Mouse (Mus musculus) liver, embryonic 14.5 days (tissue): Measurements from ENCODE around the gene Cntd1. TPM values are rescaled to one million over a fixed set of nuclear protein-coding genes. Genes with fewer than 3 reads are reported as not detected.
"Not testable (repeated sequence)": the region's sequence is repeated elsewhere in the genome, so short reads cannot be mapped to it uniquely, and the experiment has no call there.

Source experiments
- ATAC-seq: fragments of 200-750 bp; cut with Nextera tagmentation; 2 replicates; pipeline ENCODE4 v1.8.0; 2017; ENCODE audit warnings: moderate number of reproducible peaks, mild to moderate bottlenecking, moderate library complexity; ENCODE audit not compliant: insufficient read depth
- DNase-seq, 3 experiments: peaks; one replicate each; pipeline ENCODE4 v3.0.0-alpha.2; 2012 to 2013; ENCODE audit warnings: low read depth in 3 of 3, low spot score in 3 of 3
- H3K27ac ChIP-seq: fragments of 300-500 bp; sonication (generic); 2 replicates; pipeline ENCODE4 v1.5.1; 2014; ENCODE audit warnings: moderate library complexity, mild to moderate bottlenecking, control low read depth, inconsistent platforms
- H3K27me3 ChIP-seq: fragments of 300-500 bp; sonication (generic); 2 replicates; pipeline ENCODE4 v1.6.1; 2014; ENCODE audit warnings: mild to moderate bottlenecking, low read length, moderate library complexity; ENCODE audit not compliant: control insufficient read depth, insufficient read depth
- H3K36me3 ChIP-seq: fragments of 300-500 bp; sonication (generic); replicated peaks from 2 replicates; pipeline ENCODE4 v1.6.1; 2014; ENCODE audit warnings: low read depth; ENCODE audit not compliant: control insufficient read depth, insufficient read depth
- H3K4me1 ChIP-seq, 2 experiments: fragments of 200-500 bp in 1 of 2; fragments of 300-500 bp in 1 of 2; sonication (generic) in 1 of 2; replicated peaks; 2 replicates each; pipeline ENCODE4 v1.6.1; 2012 to 2014; ENCODE audit warnings: antibody characterized with exemption in 1 of 2, inconsistent platforms in 1 of 2, low read length in 1 of 2; ENCODE audit not compliant: control insufficient read depth in 2 of 2, insufficient read depth in 2 of 2
- H3K4me2 ChIP-seq: fragments of 300-500 bp; sonication (generic); 2 replicates; pipeline ENCODE4 v1.6.1; 2014; ENCODE audit warnings: low read depth, mild to moderate bottlenecking, control low read depth, moderate library complexity
- H3K4me3 ChIP-seq, 2 experiments: fragments of 200-500 bp in 1 of 2; fragments of 300-500 bp in 1 of 2; sonication (generic) in 1 of 2; 2 replicates each; pipeline ENCODE4 v1.5.1; 2012 to 2014; ENCODE audit warnings: low read depth in 2 of 2, low read length in 2 of 2, mild to moderate bottlenecking in 2 of 2, control low read depth in 1 of 2, inconsistent platforms in 1 of 2, moderate library complexity in 1 of 2; ENCODE audit not compliant: insufficient read depth in 1 of 2
- H3K9ac ChIP-seq: fragments of 300-500 bp; sonication (generic); replicated peaks from 2 replicates; pipeline ENCODE4 v1.6.1; 2014; ENCODE audit warnings: mild to moderate bottlenecking, control low read depth, moderate library complexity
- H3K9me3 ChIP-seq: fragments of 300-500 bp; sonication (generic); 2 replicates; pipeline ENCODE4 v1.6.1; 2016; ENCODE audit warnings: low read length, mixed read lengths; ENCODE audit not compliant: control insufficient read depth
- CTCF ChIP-seq: IDR thresholded peaks from 2 replicates; pipeline ENCODE4 v1.5.1; 2016; ENCODE audit warnings: antibody characterized with exemption, low read depth, control low read depth
- EP300 ChIP-seq: IDR thresholded peaks from 2 replicates; pipeline ENCODE4 v1.6.1; 2016; ENCODE audit warnings: antibody characterized with exemption, low read depth
- WGBS: fragments of 180-500 bp; shearing (Covaris S2); extraction: QIAGEN DNeasy Blood & Tissue Kit; methylation state at CpG from one replicate; pipeline ENCODE4 v1.1.7; 2014; ENCODE audit not compliant: insufficient replicate concordance; 5-methylcytosine and 5-hydroxymethylcytosine counted together
- polyA plus RNA-seq, 2 experiments: library from polyadenylated mRNA; depleted of rRNA in 1 of 2; stranded (reverse) in 1 of 2; unstranded in 1 of 2; fragments of >200 nt; fragmentation: Nextera tagmentation in 1 of 2; extraction: Ambion mirVana in 1 of 2; gene quantifications; 2 replicates each; pipeline versions ENCODE4 v1.2.1 to v1.2.3; 2012 to 2014

Gene Cntd1
- polyA plus RNA-seq, 2 experiments = 0.68 to 0.72 TPM

DNA sequence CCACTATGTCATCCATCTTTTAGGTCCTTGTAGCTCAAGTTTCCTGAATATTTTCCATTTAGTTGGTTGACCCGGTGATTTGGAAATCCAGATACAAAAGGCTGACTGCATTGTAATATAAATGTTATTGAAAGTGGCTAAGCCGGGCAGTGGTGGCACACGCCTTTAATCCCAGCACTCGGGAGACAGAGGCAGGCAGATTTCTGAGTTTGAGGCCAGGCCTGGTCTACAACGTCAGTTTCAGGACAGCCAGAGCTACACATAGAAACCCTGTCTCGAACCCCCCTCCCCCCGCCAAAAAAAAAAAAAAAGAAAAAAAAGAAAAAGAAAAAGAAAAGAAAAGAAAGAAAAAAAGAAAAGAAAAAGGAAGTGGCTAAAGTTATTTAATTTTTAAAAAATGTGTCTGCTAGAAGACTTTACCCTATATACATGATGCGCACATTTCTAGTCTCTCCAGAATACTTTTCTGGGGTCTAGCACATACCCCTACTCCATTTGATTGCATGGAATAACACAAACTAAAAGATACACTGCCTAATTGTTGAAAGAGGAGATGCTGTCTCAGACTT is 36.4 kb downstream of the Cntd1 start:
- Histone ChIP-seq H3K9me3 (no peaks in the 10 kb centered on the region), H3K27me3 (no peaks in the 10 kb centered on the region), H3K27ac (peak overlapping the region; percentile 99), H3K4me2 (peak overlapping the region; percentile 97), H3K36me3 (peaks cover 28% of the 10 kb centered on the region), H3K4me1 (peaks cover 23 to 27% of the 10 kb centered on the region in 2 experiments), H3K4me3 (peak overlapping the region in 1 of 2 experiments; percentile 80; a peak in 3 of 4 replicates), H3K9ac (peak overlapping the region; percentile 88)
- TF ChIP-seq EP300 = no peak
- TF ChIP-seq CTCF = no peak
- ATAC-seq (no peak), DNase-seq (no peak)
- 53% methylated on average over 8 of the region's 8 CpGs for WGBS

DNA sequence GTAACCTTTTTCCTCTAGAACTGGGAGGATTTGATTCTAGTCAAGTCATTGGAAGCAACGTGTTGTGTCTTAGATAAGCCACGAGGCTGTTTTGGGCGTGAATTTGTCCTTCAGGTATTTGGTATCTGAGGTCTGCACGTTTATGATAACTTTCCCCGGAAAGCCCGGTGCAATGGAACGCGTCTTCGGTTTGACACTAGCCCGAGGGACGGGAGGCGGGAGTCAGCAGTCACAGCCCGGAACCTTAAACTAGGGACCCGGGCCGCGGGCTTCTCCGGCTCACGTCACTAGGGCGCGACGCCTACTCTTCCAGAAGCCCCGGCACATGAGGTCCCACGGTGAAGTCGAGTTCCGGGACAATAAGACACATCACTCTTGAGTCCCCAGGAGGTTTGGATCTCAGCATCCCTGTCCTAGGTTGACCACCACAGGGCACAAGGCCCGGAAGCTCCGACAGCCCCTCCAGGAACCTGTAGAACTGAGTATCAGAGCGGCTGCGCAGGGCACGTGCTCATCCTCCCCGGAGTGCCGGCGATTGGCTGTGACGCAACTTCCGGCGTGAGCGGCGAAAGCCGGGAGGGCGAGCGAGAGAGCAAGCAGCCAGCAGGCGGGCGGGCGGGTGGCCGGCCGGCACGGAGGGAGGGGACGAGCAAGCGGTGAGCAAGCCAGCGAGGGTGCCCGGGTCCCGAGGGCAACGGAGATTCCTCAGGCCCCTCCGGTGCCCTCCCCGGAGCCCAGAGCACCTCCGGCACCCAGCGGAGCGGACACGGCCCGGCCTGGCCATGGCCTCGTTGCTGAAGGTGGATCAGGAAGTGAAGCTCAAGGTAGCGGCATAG is 37.1 kb downstream of the Cntd1 start, which contains the start of gene Psme3:
Psme3 (plus strand) TSS at position 549 of the 836 bp plus-strand sequence.
- H3K4me3 ChIP-seq = peak within 1 kb of the TSS; percentile 78 to 80
- H3K9ac ChIP-seq = peak within 1 kb of the TSS; percentile 88
- WGBS = under 1% methylated on average over 62 of the region's 62 CpGs
- no peaks in the 10 kb centered on the region for H3K27me3 ChIP-seq
- H3K4me1 ChIP-seq = peaks cover 23 to 27% of the 10 kb centered on the region in 2 experiments
- TF ChIP-seq EP300 (peak; percentile 99), CTCF (peak; percentile 22; the same call in 1 of the 2 replicates)
- no peaks in the 10 kb centered on the region for H3K9me3 ChIP-seq
- DNase-seq (peak; percentile 96 to 98 (median 98)), ATAC-seq (peak; percentile 90)
- H3K36me3 ChIP-seq = peaks cover 35% of the 10 kb centered on the region
- H3K4me2 ChIP-seq = peak within 1 kb of the TSS; percentile 97
- H3K27ac ChIP-seq = peak within 1 kb of the TSS; percentile 99

DNA sequence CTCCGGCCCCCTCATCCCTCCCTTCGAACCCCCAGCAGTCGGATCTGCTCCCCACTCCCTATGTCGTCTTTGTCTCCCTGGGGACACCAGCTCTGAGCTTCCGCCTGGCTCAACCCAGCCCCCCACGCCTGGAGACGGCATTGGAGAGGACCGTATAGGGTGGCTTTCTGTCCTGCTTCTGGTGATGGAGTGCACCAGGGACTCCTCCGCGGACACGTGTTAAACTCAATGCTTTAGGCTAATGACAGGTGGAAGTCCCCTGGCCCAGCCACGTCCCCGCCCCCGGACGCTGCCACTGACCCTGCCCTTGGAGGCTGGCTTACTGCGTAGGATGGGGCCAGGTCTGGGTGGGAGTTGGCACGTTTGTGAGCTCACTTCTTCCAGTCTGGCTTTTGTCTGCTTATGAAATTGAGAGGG is 37.7 kb downstream of the Cntd1 start:
- Histone ChIP-seq H3K36me3 (peaks cover 41% of the 10 kb centered on the region), H3K4me2 (peak overlapping the region; percentile 97), H3K4me1 (peaks cover 23 to 27% of the 10 kb centered on the region in 2 experiments), H3K27ac (peak overlapping the region; percentile 99), H3K4me3 (peak overlapping the region; percentile 78 to 80), H3K27me3 (no peaks in the 10 kb centered on the region), H3K9ac (peak overlapping the region; percentile 88), H3K9me3 (no peaks in the 10 kb centered on the region)
- TF ChIP-seq CTCF (no peak), EP300 (no peak)
- ATAC-seq (peak; percentile 57), DNase-seq (peak; percentile 28 to 56 (median 46))
- under 1% methylated on average over 17 of the region's 17 CpGs for WGBS

DNA sequence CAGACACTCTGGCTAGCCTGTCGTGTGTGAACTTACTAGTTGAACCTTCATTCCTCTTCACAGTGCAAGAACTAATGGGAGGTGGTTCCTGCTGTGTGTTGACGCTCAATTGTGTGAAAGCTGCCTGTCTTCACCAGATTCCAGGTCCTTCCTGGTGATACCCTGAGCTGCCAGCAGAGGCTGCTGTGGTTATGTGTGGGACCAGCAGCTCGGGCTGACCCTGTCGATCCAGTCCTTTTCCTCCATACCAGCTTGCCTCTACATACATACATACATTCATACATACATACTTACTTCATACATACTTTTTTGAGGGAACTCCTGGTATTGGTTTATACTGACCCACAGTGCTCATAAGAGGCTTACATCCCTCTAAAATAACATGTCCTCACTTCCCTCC is 44.8 kb downstream of the Cntd1 start:
- no peak overlapping the region for H3K9ac ChIP-seq
- peak; percentile 96 for TF ChIP-seq CTCF
- no peak for TF ChIP-seq EP300
- no peak overlapping the region for H3K4me3 ChIP-seq
- H3K27me3 ChIP-seq = no peaks in the 10 kb centered on the region
- H3K27ac ChIP-seq = no peak overlapping the region
- peaks cover 72% of the 10 kb centered on the region for H3K36me3 ChIP-seq
- H3K4me1 ChIP-seq = peaks cover 0 to 1% of the 10 kb centered on the region in 2 experiments; a peak in 1 of 4 replicates
- H3K4me2 ChIP-seq = no peak overlapping the region
- peak; percentile 46; the same call in 1 of the 2 replicates for ATAC-seq
- peak in 1 of 3 experiments; percentile 28 for DNase-seq
- H3K9me3 ChIP-seq = no peaks in the 10 kb centered on the region
- WGBS = 42% methylated on average over 4 of the region's 4 CpGs

DNA sequence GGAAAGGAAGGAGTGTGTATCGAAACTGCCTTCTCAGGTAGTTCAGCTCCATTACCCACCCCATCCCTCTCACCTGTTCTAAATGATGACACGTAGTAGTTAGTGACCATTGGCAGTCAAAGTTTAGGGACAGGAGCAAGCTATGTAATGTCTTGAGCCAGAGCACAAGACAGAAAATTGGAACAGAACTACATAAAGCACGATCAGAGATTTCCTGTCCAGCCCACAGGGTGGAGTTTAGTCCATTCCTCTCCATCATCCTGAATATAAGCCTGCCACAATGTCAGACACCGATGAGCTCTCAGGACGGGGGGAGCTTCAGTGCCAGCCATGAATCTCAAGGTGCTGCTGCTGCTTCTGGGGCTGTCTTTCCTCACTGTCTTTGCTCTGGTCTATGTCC is 46.0 kb downstream of the Cntd1 start, which contains the start of gene Aoc2:
Aoc2 (plus strand) TSS at position 301 of the 400 bp plus-strand sequence.
- H3K9me3 ChIP-seq = no peaks in the 10 kb centered on the region
- no peak within 1 kb of the TSS for H3K4me2 ChIP-seq
- no peak for DNase-seq
- peaks cover 61% of the 10 kb centered on the region for H3K36me3 ChIP-seq
- WGBS = 87% methylated on average over 5 of the region's 5 CpGs
- H3K9ac ChIP-seq = no peak within 1 kb of the TSS
- no peak within 1 kb of the TSS for H3K27ac ChIP-seq
- no peak for ATAC-seq
- no peaks in the 10 kb centered on the region for H3K27me3 ChIP-seq
- H3K4me1 ChIP-seq = no peaks in the 10 kb centered on the region
- H3K4me3 ChIP-seq = no peak within 1 kb of the TSS
- TF ChIP-seq EP300 = no peak
- TF ChIP-seq CTCF = no peak

DNA sequence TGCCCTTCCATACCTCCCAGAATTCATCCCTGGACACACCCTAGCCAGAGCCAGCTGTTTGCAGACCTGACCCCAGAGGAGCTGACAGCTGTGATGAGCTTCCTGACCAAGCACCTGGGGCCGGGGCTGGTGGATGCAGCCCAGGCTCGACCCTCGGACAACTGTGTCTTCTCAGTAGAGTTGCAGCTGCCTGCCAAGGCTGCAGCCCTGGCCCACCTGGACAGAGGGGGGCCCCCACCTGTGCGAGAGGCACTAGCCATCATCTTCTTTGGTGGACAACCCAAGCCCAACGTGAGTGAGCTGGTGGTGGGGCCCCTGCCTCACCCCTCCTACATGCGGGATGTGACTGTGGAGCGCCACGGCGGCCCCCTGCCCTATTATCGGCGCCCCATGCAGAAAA is 46.4 kb downstream of the Cntd1 start:
- not testable (repeated sequence) for DNase-seq, H3K4me2 ChIP-seq, H3K9ac ChIP-seq, H3K27ac ChIP-seq, H3K4me1 ChIP-seq, H3K27me3 ChIP-seq, ATAC-seq, H3K4me3 ChIP-seq, H3K9me3 ChIP-seq
- peaks cover 56% of the 10 kb centered on the region for H3K36me3 ChIP-seq
- WGBS = 93% methylated on average over 11 of the region's 11 CpGs
